Mouse (Mus musculus): ENCODE data around the gene Slc15a1.

The Slc15a1 gene

DNA sequence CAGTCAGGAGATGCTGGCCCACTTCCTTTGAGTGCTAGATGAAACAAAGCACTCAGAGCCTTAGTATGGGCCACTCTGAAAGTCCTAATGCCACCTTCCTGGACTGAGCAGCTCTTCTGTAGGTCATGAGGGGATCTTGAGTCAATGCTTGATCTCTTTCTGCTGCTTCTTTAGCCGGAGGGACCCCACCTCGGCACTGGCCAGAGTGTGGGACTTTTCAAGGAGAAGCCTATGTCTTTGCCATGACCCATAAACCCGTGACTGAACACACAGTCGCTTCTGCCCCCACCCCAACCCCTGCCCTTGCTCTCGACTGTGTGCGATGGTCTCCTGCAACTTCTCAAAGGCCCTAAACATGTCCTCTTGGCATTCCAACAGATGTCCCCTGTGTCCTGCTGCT lies 52.8 kb downstream of the Slc15a1 start:
- ATAC-seq (ENCODE audit: low TSS enrichment), result no peak

DNA sequence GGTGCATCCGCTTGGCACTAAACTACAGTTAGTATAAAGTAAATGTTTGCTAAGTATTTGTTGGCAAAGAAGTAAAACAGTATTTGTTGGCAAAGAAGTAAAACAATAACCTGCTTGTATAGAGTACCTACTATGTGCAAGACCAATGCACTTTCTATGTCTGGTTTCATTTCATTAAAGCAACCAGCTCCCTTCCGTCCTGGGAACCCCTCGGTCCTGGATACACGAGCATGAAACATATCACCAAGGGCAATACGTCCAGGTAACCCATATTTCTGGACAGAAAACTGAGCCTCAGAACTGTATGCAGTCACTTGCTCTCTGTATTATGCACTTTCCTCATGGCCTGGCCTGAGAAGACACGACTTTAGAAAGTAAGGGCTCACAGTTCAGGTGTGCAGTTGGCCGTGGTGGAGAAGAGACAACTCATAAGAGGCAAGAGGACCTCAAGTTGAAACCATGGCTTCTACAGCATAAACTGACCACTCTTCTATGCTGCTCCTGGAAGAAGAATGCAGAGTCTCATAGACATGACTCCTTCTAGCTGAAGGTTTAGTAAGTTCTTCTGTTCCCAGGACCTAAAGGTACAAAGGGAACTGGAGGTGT lies 53.5 kb downstream of the Slc15a1 start:
- no peak for ATAC-seq (ENCODE audit: low TSS enrichment)

DNA sequence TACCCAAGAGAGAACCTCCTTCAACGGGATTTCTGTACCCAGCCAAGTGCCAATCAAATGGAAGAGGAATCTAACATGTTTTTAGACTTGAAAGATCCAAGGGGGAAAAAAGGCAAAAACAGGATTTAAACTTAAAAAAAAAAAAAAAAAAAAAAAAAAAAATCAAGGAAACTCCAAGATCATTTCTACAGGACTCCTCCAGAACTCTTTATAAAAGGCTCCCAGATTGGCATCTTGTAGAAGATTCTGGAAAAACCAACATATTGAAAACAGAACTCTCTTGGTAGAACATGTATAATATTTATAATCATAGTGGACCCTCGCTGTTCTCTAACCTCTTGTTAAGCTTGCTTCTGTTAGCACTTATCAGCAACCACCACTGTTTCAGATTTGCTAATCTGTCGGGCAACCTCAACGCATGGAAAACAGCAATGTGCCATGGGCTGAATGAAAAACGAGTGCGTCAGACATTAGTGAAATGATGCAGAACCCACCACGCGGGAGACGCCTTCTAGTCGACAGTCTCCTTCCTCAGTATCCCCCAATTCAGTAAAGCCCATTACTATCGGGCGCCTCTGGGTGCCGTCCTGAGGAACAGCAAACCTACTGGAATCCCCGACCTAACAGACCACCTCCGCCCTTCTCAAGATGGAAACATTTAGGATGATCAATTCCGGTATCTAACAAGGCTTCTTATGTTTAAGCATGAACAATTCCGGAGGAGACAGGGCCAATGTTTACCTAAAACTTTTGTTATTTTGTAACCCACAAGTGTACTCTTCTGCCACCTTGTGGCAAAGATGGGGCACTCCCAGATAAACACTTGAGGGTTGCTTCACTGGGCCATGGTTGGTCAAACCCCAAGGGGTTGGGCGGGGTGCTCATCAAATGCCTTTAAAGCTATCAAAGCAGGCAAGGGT lies 54.3 kb downstream of the Slc15a1 start:
- ATAC-seq (ENCODE audit: low TSS enrichment), result peak; percentile 76

DNA sequence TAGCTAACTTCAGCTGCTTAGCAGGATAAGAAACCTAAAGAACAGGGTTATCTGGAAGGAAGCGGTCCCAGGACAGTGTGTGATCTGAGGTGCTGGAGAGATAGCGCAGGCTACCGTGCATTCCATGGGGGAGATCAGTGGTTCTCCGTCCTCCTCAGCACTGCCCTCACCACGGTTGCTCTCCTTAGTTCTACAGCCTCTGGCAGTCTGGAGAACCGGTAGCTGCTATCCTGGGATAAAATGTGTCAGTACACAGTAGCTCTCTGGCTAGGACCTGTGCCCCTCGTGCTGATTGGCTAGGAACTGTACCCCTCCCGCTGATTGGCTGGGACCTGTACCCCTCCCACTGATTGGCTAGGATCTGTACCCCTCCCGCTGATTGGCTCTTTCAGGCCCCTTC lies 58.1 kb downstream of the Slc15a1 start:
- ATAC-seq (ENCODE audit: low TSS enrichment), result peak; percentile 69

DNA sequence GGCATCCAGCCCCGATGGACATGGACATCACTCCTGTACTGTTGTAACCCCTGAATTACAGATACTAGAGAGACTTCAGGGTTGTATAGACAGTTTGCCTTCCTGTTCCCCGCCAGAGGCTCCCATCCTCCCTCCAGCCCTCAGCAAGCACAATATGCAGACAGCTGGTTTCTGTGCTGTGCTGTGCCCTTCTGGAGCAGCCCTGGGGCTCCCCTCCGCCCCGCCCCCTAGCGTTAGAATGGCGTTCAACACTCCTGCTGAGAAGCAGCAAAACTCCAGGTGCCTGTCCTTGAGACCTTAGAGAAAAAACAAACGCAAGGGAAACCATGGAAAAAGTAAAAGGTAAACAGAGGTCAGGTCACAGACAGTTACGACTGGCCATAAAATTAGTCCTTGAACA lies 59.9 kb downstream of the Slc15a1 start:
- ATAC-seq (ENCODE audit: low TSS enrichment), result peak; percentile 73

DNA sequence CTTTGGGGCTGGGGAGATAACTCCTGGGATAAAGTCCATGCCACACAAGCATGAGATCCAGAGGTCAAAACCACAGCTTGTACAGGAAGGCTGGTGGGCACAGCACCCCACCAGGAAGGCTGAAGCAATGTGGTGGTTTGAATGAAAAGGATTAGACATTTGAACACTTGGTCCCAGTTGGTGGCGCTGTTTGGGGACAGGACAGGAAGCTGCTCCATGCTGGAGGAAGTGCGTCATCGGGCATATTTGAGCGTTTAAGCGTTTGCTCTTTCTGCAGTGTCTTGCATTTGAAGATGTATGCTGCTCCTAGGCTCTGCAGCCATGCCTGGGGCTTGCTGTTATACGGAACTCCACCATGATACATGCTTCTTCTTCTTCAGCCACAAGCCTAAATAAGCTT lies 64.2 kb downstream of the Slc15a1 start:
- ATAC-seq (ENCODE audit: low TSS enrichment), result no peak

DNA sequence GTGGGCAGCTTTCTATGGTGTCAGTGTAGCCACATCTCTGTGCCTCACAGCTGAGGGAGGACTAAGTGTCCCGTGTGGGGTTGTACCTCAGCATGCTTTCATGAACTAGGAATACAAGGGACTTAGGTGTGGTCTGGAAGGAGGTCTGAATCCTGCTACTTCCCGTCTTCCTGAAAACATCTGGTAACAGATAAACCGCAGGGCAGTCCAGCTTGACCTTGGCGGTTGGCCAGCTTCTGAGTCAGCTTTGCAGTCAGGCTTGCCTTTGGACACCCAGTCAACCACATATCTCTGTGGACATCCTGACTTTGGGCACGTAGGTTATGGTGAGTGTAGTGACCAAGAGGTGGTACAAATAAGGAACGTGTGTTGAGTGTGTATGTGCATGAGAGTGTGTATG lies 68.0 kb downstream of the Slc15a1 start:
- ATAC-seq (ENCODE audit: low TSS enrichment), result no peak

DNA sequence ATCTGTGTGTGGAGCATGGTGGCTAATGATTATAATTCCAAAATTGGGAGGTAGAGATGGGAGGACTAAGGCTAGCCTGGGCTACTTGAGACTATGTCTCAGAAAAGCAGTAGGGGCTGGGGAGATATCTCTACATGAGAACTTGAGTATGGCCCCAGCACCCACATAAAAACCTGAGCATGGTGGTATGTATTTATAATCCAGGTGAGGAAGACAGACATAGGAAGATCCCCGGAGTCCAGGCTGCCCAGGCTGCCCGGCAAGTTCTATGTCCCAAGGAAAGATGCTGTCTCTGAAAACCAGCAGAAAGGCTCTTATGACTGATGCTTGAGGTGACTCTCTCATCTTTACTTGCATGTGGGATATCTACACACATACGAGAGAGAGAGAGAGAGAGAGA lies 68.6 kb downstream of the Slc15a1 start:
- no peak for ATAC-seq (ENCODE audit: low TSS enrichment)

DNA sequence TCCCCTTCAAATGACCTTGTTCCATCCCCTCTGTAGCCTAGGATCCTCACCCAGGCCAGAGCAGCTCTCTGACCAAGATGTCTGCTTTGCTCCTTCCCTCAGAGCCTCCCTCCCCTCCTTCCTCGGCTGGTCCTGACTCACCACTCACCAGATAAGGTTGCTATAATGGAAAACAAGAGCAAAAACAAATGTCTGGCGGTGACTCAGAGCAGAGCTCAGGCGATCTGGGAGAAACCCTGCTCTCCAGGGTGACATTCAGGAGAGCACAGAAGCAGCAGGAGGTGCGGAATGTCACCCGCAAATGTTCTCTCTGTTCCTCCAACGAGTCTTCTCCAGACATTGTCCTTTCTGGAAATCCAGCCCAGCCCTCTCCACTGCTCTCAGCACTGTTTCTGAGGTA lies 69.3 kb downstream of the Slc15a1 start:
- ATAC-seq (ENCODE audit: low TSS enrichment), result peak; percentile 73

DNA sequence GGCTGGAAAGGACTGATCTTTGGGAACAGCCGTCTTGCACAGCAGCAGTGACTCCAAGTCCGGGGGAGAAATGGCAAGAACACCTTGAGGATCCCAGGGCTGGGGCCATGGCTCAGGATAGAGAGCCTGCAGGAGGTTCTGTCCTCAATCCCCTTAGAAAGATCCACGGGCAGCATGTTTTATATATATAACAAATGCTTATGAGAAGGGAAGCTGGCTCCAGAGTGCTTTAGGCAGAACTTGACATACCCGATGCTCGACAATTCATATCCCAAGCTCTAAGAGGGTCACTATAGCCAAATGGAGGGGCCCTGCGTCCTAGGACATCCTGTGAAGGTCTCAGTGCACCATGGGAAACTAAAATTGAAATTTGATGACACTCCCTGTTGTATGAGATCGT lies 73.8 kb downstream of the Slc15a1 start:
- ATAC-seq (ENCODE audit: low TSS enrichment), result no peak

DNA sequence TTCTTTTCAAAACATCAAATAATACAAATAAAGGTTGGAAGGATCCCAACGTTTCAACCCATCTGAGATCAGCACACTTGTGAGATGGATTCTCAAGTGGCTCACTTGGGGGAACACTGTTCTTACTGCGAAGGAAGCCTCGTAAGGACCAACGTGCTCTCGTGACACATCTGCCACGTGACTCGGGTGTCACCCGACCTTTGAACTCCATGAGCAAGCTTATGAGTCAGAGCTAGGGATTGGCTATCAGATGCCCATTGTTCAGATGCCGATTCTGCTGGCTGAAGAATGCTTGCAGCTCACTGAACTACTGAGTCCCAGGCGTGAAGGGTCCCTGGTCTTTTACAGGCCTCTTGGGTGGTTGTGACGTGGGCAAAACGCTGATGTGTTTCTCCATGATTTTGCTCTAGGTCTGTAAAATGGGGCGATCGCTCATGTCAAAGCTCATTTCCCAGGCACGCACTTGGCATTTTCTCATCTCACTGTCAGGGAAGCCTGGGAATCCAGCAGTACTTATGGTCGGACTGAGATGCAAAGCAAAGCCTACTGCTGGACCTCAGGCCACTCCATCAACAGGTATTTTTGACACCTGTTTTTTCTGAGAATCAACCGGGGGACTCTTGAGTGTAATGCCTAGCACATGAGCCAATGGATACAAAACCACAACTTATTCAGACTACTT lies 75.1 kb downstream of the Slc15a1 start:
- no peak for ATAC-seq (ENCODE audit: low TSS enrichment)

DNA sequence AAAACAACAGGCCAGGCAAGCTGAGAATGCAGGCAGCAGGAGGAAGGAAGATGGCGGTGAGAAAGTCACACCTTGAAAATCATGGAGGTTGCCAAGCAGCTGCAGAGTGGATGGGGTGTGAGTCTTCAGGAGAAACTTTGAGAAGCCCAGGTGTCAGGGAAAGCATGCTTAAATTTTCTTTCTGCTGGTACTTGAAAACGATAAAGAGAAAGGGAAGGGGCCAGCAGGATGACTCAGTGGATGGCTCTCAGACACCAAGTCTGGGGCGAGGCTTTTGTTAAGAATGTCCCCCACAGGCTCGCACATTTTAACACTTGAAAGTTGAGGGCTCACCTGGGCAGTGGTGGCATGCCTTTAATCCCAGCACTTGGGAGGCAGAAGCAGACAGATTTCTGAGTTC lies 76.9 kb downstream of the Slc15a1 start:
- no peak for ATAC-seq (ENCODE audit: low TSS enrichment)

DNA sequence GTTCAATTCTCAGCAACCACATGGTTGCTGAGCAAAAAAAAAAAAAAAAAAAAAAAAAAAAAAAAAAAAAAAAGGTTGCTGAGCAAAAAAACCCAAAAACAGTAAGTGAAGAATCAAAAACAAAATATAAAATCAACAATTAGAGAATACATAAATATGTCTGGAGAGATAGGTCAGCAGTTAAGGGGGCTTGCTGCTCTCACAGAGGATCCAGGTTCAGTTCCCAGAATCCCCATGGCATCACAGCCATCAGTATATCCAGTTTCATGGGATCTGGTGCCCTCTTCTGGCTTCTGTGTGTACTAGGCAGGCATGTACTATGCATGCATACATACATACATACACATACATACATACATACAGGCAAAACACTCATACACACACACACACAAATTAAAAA lies 78.3 kb downstream of the Slc15a1 start:
- ATAC-seq (ENCODE audit: low TSS enrichment), result no peak

DNA sequence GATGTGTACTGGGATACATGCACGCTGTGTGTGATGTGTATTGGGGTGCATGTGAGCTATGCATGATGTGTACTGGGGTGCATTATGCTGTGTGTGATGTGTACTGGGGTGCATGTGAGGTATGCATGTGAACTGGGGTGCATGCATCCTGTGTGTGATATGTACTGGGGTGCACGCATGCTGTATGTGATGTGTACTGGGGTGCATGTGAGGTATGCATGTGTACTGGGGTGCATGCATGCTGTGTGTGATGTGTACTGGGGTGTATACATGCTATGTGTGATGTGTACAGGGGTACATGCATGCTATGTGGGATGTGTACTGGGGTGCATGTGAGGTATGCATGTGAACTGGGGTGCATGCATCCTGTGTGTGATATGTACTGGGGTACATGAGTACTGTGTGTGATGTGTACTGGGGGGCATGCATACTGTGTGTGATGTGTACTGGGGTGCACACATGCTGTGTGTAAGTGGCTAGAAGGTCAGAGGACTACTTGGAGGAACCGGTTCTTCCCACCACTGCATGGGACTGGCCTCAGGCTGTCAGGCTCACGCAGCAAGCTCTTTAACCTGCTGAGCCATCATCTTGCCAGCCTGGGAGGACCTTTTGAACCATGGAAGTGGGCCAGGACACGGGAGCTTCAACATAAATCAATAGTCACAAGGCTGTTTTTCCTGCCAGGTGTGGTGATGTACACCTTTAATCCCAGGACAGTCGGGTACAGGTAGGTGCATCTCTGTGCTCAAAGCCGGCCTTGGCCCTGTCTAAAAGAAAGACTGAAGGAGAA lies 79.9 kb downstream of the Slc15a1 start:
- ATAC-seq (ENCODE audit: low TSS enrichment), result no peak

DNA sequence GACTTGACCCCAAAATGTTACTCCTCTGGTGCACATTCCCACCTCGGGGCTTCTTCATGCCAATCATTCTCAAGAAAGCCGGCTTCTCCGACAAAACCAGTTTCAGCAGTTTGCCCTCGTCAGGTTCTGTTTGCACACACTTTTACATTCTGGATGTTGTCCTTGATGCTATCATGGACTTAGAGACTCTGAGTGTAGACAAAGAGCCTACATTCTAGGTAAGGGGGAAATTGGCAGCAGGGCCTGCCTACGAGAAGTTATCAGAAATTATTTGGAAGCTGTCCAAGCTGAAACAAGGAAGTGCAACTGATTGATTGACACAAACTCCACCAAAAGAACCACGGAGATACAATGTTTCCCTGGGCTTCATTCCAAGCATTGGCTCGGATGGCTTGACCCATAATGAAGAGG lies 81.7 kb downstream of the Slc15a1 start:
- ATAC-seq (ENCODE audit: low TSS enrichment), result no peak

DNA sequence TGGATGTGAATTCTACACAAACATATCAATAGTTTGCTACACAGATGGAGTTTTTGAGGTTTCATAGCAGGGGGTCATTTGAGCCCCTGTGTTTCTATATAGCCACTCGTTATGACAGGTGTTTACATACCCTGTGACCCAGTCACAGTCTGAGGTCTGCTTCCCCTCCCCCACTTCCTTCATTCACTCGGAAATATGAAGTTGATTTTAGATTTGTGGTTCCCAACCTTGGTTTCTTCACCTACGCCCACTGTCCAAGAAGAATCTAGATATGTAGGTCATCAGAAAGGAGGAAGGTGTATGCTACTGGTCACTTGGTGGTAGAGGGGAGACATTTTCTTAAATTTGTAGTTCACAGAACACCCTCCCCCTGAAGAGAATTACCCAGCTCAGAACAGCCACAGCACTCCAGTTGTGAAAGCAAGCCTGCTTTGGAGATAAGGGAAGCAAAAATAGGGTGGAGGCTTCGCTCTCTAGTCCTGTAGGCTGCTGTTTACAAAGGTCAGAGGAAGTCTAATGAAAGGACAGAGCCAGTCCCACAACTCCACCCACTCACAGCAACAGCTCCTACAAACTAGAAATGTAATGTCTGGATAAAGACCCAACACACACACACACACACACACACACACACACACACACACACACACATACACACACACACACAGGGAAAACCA lies 82.2 kb downstream of the Slc15a1 start:
- no peak for ATAC-seq (ENCODE audit: low TSS enrichment)

DNA sequence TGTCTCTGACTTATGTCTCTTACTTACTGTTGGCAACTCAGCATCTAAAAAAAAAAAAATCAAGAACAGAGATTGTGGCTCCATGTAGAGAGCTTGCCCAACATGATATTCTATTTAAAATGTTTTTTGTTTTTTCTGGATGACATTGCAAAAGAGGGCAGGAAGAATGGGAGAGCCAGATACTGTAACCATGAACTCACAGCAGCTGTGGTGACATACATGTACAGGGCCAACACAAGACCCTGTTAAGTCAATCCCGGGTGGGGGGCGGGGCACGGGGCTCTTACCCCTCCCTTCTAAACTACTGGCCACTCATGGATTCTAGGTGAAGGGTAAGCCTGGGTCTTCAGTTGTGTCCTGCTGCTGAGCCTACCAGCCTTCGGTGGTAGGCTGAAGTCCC lies 83.1 kb downstream of the Slc15a1 start:
- ATAC-seq (ENCODE audit: low TSS enrichment), result no peak

DNA sequence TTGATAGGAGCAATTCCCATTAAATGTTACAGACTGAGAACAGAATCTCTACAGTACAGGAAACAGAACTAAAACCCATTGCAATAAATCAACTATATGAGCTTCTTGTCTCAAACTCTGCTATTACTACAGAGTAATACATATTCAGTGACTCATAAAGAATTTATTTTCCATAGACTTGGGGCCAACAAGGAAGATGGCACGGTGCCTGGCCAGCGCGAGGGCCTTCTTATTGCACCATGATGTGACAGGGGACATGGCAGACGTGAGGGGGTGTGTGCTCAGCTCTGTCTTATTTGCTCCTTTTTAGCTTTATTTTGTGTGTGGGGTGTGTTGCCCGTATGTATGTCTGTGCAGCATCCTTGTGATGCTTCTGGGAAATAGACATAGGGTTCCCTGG lies 87.5 kb downstream of the Slc15a1 start:
- ATAC-seq (ENCODE audit: low TSS enrichment), result peak; percentile 72; the same call in 1 of the 2 replicates

DNA sequence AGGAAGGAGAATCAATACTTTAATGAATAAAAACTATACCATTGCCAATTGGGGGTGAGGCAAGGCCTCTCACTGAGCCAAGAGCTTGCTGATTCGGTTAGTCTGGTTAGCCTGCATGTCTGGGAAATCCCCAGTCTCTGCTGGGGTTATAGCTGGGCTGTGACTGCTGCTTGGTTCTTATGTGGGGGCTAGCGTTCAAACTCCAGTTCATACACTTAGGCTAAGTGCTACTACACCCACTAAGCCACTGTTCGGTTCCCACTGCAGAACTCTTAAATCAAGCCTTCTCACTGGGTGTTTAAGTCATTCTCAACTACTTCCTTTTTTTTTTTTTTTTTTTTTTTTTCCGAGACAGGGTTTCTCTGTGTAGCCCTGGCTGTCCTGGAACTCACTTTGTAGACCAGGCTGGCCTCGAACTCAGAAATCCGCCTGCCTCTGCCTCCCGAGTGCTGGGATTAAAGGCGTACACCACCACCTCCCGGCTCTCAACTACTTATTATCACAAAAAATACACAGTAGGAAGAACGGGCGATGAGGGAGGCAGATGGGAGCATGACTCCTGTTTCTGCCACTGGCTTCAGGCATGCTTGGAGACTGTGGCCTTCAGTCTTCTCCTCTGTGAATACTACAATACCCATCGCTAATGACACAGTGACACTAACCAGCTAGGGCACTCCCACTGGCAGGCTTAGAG lies 88.3 kb downstream of the Slc15a1 start:
- ATAC-seq (ENCODE audit: low TSS enrichment), result no peak

DNA sequence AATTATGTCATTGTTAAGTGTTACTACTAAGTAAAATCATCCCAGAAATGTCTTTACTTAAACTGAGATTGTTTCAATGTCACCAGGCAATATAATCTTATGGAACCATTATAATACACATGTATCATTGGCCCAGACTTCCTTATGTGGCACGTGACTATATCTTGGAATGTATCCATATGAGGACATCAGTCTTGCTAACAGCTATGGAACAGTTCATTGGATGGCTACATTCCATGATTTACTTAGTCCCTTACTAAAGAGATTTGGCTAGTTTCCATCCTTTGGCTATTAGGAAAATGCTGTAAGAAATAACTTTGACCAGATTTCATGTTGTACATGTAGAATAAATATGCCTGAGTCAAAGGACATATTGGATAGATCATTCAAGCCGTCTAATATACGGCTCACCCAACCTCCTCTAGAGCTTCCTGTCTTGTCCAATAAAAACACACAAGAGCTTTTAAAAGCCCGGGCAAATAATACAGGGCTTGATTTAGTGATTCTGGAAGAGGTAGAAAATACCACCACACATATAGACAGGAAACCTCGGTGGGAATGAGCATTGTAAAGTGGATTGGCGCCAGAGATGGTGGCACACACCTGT lies 90.3 kb downstream of the Slc15a1 start:
- no peak for ATAC-seq (ENCODE audit: low TSS enrichment)
